Mouse (Mus musculus): ENCODE measurements around the gene Lsp1.
A peak's percentile ranks its signal among the peaks of the same experiment; 100 is the strongest.

The Lsp1 gene

DNA sequence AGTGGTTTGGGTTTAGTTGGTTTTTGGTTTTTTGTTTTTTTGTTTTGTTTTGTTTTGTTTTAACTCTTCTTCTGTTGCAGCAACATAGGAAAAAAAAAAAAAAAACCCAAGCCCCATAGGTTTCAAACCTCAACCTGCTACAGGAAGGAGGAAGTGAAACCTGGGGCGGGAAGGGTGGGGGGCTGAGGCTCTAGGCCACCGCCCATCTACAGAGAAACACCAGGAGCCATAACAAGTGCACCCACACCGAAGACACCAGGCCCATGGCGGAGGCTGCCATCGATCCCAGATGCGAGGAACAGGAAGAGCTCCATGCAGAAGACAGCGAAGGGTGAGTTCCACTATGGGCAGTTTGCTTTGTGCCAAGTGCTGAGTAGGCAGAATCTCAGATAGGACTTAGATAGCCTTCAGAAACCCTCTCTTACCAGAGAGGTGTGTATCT lies at the start of gene Lsp1:
Lsp1 (plus strand) TSS at position 174 of the 442 bp plus-strand sequence.
- DNase-seq (ENCODE audit: low spot score): no peak

DNA sequence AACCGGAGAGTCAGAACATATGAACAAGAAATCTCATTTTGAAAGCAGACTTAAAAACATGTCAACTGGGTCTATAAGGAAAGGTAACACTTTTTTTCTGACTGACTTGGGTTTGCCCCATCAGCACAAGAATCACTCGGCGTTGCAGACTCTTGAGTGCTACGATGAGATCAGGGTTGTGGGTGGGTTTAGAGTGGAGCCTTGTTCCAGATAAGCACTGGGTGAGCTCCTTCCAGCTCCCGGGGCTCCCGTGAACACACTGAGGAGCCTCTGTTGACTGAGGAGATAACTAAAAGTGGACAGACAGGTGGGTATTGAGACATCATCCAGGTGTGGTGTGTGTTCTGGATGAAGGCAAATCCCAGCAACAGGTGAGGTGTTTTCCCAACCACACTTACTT lies 47.3 kb upstream of the Lsp1 start:
- no peak for DNase-seq (ENCODE audit: low spot score)

DNA sequence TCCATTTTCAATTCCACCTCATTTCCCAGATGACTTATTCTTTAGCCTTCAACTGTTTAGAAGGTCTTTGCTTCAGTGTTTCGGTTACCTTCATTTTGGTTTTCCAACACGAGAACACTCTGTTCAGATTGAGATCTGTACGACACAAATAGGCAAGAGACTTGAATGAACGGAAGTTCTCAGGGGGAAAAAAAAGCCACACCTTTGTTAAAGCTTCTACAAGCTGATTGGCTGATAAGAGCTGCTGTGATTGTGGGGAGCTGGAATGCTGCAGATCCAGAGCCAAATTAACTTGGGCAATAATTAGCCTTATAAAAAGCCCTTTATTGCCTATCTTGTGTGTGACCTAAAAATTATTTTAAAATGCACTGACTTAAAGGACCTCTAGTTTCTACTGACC lies 45.3 kb upstream of the Lsp1 start:
- DNase-seq (ENCODE audit: low spot score): no peak

DNA sequence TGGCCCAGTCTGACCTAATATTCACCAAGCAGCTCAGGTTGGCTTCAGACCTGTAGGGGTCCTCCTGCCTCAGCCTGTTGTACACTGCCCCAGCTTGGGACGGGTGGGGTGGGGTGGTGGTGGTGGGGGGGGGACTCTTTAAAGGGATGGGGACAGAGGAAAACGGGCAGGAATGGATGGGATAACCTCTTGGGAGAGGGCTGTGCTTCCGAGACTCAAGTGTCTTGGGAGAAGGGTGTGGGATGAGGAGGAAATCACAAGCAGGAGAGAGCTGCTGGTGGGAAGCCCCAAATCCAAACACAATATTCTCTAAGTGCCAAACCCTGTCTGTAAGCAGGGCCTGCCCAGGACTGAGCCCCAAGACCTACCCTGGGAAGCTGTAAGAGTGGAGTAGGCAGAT lies 44.4 kb upstream of the Lsp1 start:
- DNase-seq (ENCODE audit: low spot score): no peak

DNA sequence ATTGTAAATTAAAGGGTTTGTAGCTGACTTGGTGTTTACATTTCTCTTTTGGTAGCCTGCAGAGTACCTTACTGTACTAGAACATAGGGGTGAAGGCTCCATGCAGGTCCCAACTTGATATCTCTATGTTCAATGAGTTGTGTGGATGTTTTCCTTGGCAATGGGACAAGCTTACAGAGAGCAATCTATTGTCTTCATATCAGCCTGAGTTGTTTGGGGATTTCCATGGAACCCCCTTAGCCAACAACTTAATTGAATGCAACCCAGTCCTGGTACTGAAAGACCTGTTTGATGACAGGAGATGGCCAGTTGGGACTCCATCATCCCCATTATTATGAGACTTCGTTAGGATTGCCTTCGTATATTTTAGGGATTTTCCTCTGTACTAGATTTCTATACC lies 42.6 kb upstream of the Lsp1 start:
- DNase-seq (ENCODE audit: low spot score): no peak

DNA sequence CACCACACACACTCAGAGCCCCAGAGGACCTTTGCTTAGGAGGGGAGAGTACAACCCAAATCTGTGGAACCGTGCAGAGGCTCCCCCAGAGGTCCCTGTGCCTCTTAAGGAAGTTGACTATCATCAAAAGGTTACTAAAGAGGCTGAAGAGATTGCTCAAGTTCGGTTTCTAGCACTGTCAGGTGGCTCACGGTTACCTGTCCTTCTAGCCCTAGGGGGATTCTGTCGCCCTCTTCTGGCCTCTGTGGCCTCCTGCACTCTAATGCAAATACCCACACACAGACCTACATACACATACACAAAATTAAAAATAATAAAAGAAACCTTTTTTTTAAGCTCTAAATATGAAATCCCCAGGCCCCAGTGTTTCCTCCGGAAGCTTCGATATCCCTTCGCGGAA lies 41.9 kb upstream of the Lsp1 start:
- no peak for DNase-seq (ENCODE audit: low spot score)

DNA sequence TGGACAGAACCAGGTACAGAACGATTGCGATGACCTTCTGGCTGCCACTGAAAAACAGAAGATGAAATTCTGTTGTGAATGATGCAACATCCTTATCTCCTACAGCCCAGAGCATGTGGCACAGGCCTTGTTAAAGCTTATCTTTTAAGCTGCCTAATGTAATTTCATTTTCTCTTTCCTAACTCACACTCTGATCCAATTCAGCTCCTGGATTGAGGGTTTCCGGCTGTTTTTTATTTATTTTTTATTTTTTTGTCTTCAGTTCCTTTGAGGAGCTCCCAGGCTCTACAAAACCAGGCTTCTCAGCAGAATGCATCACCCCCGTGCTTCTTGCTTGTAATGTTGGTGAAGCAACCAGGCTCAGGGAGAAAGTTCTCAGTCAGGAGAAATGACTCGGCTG lies 40.7 kb upstream of the Lsp1 start:
- peak; percentile 69 for DNase-seq (ENCODE audit: low spot score)

DNA sequence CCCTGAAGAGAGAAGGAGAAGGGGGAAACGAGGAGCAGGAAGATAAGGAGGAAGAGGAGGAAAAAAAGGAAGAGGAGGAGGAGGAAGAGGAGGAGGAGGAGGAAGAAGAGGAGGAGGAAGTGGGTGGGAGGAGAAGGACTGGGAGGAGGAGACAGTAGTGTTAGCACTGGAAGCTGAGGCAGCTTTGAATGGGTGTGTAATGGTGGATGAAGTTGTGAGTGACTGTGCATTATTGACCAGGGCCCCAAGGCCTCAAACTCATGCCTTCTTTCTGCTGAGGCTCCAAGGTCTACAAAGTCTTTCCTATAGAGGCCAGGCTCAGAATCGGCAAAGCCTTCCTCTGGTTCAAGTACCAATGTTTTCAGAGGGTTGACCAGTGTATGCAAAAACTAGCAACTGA lies 38.8 kb upstream of the Lsp1 start:
- no peak for DNase-seq (ENCODE audit: low spot score)

DNA sequence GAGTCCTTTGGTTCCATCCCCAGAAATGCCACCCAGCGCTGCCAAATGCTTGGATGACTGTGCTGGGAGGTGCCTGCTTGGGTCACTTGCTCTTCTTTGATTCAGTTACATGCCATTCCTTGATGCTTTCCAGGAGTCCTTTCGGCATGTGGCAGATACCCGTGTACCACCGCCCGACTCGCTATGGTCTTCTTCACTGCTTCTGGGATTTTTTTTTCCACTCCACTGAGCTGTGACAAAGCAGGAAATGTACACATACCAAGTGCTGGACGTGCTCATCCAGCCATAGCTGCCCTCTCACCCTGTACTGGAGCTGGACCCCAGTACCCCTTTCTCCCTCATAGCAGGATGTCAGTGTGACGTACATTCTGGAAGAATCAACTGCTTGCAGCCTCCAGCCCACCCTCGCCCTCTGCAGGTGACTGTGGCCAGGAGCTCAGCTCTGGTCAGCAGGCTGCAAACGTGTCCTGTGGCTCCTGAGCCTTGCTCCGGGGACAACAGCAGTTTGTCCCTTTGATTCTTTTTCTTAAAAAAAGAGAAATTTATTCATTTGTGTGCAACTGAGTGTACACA lies 34.9 kb upstream of the Lsp1 start:
- no peak for DNase-seq (ENCODE audit: low spot score)

DNA sequence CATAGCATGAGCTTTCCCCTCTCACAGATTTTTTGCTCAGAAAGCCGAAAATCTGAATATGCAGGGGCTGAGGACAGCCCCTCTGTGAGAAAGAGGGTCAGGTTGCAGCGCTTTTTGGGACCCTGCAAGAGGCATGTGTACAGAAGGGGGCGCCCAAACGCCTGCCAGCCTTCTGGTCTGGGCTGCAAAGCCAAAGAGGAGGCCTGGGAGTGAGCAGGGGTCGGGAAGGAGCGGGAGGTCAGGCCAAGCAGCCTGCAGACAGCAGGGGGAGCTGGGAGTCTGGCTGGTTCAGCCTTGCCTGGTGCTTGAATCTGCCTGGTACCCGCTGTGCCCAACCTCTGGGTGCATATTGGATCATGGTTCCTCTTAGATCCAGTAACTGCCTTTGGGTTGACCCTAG lies 32.4 kb upstream of the Lsp1 start:
- DNase-seq (ENCODE audit: low spot score): no peak

DNA sequence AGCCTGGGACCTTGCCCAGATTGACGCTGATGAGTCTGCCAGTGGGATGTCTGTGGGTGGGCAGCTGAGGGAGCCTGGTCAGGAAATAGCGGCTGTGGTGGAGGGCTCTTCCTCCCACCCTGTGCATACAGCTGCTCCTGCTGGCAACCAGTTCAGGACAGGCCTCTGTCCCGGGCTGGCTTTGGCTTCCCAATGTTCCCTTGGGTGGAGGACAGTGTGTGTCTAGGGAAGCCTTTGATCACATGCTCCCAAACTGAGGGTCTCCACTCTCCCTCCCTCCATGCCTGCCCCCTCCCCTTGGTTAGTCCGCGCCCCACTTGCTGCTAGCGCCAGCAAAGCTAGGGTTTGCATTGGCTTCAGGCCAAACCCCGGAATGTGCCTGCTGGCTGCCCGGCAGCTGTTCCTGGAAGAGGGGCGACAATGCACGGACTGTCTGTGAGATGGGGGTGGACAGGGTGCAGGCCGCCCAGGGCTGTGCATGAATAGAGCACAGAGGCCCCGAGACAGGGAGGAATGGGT lies 30.4 kb upstream of the Lsp1 start:
- DNase-seq (ENCODE audit: low spot score): no peak

DNA sequence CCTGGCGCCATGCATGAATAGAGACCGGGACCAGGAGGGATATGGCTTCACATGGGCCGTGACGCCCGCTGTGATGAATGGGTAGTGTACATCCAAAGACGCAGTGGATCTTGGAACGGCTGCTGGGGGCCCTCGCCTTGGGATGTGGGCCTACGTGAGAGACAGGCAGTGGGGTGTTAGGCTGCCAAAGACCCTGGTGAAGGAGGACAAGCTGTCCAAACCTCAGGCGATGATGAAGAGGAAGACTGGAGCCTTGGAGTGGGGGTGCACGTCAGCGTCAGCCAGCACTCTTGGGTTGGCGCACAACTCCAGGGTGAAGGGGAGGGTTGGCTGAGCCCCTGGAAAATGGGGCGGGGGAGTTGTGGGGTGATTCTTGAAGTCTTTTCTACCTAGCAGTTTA lies 29.5 kb upstream of the Lsp1 start:
- no peak for DNase-seq (ENCODE audit: low spot score)

DNA sequence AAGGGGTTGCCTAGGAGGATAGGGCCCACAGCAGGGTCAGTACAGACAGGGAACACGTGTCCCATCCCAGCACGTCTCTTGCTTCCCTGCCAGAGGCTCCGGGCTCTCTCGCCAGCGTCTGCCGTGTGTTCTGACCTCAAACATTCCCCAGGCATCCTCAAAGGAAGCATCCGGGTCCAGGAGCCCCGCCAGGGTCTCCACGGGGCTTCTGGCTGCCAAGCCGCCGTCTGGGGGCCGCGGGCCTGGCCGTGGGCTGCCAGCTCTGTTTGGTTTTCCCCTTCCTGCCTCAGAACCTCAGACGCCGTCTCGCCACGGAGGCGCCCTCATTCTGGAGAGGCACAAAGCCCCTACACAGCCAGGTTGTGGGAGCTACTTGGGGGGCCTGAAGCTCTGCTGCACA lies 27.0 kb upstream of the Lsp1 start:
- DNase-seq (ENCODE audit: low spot score): no peak

DNA sequence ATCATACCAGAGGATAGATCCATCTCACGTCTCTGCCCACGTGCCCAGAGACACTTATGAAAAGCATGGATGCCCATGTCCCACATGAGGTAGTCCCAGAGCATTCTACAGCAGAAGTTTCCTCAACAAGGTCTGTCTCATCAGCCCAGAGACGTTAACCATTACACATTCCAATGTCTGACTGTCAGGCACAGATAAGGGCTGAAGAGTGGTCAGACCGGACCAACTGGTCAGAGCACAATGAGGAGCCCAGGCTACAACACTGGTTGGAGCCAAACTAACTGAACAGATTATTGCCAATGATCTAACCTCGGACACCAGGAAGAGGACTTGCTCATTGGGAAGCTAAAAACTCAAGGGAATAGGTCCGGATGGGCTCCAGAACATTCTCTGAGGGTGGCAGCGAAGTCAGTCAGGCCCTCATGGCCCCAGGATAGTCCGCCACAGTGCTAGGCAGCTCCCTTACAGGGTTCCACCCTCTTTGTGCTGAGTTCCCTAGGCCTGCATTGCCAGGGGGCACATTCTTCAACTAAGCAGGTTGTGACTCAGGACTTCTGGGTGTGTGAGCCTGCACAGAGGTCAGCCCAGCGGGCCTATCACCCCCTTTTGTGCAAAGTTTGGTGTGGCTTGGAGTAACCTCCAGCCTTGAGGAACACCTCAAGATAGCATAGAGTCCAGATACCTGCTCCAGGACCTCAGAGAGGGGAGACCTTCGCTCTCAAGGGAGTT lies 26.3 kb upstream of the Lsp1 start, which contains the start of gene Syt8:
Syt8 (plus strand) TSS at position 714 of the 729 bp plus-strand sequence.
- DNase-seq (ENCODE audit: low spot score): no peak

DNA sequence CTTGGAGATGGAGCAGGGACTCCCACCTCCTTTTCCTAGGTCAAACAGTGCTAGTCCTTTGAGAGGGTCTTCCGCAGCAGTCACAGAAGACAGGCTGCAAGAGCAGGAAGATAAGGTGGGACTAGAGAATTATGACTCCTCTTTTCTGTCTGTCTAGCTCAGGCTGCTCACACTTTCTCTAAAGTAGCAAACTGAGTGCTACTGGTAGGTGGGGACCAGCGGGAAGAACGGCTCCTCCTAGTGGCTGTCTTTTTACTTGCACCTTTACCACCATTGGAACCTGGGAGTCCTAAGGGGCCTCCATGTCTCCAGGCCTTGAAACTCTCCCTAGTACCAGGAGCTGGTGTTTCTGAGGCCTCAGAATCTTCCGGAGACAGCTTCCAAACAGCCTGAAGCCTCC lies 25.1 kb upstream of the Lsp1 start:
- peak; percentile 78 for DNase-seq (ENCODE audit: low spot score)

DNA sequence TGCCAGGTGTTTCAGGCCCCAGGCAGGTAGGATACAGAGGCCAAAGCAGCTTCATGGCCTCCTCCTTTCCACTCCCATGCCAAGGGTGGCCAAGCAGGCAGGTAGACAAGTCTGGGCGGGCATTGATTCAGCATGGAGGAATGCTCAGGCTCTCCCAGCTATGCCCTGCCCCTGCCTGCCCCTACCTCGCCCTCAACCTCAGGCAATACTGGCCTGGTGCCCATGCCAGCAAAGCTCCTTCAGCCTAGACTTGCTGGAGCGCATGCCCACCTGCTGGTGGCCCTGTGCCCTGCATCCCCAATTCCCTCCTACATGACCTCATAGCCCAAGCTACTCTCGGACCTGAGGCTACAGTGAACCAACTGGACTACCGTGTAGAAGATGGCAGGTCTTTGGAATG lies 23.3 kb upstream of the Lsp1 start:
- DNase-seq (ENCODE audit: low spot score): no peak

DNA sequence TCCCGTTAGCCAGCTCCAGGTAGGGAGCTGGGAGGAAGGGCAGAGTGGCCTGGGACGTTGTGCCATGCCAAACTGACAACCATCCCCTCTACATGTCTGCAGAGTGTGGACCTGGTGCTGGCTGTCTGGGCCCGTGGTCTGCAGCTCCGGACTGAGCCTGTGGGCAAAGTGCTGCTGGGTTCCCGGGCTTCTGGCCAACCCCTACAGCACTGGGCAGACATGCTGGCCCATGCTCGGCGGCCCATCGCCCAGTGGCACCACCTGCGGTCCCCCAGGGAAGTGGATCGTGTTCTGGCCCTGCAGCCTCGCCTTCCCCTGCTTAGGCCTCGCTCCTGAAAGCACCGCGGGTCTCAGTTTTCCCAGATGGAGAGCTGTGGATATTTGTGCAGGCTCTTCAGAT lies 20.6 kb upstream of the Lsp1 start:
- DNase-seq (ENCODE audit: low spot score): no peak

DNA sequence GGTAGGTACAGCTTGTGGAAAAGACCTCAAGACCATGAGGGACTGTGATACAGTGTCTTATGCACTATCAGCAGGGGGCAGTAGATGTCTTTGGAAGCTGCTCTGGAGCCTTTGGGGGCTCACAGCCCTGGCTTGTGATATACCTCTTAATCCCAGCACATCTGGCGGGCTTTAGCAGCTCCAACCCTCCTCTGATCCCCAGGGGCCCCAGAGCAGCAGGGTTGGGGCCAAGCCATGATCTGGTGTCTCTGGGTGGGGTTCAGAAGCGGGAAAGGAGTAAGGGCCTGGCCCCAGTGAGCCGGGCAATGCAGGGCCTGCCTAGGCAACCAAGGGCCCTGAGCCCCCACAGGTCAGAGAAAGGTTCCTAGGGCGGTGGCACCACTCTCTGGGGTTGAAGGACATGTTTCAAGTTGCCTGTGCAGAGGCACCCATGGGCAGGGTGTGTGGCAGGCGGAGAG lies 19.9 kb upstream of the Lsp1 start:
- no peak for DNase-seq (ENCODE audit: low spot score)

DNA sequence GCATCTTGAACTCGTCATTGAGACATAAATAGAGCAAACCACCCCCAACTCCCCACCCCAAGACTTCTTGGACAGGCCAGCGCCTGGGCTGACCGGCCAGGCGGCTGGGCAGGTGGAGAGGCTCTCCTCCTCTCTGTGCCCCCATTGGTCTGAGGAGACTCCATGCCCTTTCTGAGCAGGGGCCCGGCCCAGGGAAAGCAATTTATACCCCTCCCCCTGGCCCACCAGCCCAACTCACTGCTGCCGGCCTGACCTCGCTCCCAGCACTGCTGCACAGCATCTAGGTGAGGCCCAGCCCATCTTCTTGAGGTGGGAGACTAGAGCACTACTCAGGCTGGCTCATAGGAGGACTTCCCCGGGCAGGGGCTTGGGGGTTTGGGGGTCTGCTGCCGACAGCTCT lies 19.0 kb upstream of the Lsp1 start, which contains the start of gene Tnni2:
Tnni2 (plus strand) TSS at position 224 of the 400 bp plus-strand sequence.
- DNase-seq (ENCODE audit: low spot score): no peak

DNA sequence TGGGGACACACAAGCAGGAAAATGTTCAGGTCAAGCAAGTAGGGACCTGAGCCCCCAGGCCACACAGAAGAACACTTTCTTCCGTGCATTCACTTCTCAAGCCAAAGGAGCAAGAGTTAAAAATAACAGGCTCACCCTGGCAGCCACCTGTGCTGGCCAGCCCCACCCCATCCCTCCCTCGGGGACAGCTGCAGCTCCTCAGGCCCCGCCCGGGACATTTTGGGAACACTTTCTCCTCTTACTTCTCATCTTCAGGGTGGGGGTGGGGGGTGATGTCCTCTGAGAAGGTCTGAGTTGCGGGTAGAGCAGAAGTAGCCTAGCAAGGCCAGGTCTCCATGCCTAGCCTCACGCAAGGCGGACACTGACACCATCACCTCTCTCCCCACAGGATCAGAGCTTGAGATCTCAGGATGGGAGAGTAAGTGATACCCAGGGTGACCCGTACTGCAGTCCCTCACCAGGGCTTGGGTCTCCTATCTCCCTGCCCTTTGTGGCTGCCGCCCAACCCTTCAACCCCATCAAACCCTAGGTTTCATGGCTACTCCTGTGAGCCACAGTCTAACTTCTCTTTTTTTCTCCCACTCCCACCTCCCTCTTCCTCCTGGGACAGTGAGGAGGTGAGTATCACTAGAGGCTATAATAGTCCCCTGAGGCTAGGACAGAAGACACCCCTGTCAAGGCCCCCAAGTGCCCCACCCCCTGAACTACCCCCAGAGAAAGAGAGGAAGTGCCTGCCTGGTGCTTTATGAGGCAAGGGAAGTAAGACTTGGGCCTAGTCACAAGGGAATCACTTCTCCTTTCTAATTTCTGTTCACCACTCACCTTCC lies 18.3 kb upstream of the Lsp1 start:
- no peak for DNase-seq (ENCODE audit: low spot score)

DNA sequence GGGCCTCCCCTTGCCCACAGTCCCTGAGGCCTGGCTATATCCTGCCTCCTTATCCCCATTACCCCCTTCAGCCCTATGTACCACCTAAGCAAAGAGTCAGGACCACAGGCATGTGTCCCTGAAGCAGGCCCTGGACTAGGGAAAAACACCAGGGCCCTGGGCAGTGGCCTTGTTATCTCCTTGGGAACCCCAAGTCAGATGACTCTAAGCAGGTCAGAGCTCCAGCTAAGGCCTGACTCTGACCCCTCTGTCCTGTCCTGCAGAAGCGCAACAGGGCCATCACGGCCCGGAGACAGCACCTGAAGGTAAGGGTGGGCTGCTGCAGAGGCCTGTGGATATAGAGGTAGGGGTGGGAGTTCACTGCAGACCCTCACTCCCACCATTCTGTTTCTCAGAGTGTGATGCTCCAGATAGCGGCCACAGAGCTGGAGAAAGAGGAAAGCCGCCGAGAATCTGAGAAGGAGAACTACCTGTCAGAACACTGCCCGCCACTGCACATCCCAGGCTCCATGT lies 17.6 kb upstream of the Lsp1 start:
- DNase-seq (ENCODE audit: low spot score): no peak

DNA sequence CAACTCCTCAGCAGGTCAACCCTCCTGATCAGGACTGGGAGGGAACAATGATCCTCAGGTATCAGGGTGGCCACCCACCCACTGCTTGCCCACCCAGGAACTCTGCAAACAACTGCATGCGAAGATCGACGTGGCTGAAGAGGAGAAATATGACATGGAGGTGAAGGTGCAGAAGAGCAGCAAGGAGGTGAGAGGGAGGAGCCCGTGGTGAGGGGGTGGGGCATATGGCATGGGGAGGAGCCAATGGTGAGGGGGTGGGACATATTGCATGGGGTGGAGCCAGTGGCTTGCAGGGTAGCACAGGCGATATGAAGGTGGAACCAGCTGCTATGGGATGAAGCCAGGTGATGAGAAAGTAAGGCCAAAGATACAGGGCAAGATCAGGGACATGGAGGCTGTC lies 17.1 kb upstream of the Lsp1 start:
- no peak for DNase-seq (ENCODE audit: low spot score)

DNA sequence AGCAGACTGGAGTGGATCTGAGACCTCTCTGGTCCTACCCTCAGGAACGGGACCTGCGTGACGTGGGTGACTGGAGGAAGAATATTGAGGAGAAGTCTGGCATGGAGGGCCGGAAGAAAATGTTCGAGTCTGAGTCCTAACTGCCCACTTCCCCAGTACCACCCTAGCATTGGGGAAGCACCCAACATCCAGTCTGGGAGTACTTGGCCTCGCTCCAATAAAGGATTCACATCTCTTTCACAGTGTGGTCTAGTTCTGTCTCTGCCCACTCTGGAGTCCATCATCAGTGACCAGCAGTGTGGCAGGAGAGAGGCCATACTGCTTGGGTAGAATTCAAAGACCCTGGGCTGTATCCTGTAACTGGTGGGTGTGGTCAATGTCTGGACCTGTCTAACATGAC lies 16.4 kb upstream of the Lsp1 start:
- no peak for DNase-seq (ENCODE audit: low spot score)
